7 mouse cellular contexts compared by ENCODE assay signal in the genomic region with DNA sequence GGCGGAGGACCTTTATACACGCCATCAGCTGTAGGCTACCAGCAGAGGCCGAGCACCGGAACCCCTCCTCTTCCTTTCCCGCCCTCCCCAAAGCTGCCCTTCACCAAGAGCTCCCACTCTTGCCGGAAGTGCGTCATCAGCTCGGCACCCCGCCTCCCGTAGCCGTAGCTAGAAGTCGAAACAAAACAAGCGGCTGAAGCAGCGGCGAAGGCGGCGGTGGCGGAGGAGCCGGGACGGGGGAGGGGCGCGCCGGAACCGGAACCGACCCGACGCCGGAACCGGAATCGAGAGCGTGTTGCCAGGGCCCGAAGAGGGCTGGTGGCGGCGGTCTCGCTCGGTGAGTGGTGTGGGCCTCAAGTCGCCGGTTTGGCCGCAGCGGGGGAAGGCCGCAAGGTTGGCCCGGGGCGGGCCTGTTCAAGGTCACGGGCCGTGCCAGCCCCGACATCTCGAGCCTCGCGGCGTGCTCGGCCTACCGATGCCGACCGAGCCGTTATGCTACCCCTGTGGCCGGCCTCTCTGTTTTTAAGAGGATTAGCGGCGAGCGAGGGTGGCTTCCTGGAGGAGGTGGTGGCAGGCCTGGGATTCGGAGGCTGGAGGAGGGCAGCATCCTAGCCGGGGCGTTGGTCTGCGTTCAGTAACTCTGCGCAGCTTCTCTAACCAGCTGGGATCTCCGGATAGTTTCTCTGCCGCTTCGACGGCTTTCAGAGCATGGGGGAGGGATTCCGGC. TPM values are rescaled to one million over a fixed set of nuclear protein-coding genes. Genes with fewer than 3 reads are reported as not detected.
DNase-seq lines count a peak whose midpoint lies in the region; ATAC-seq lines count a peak whose summit lies in the region.

TSS of gene Usp19 (plus strand) at position 44 of the 727 bp plus-strand sequence.

- H3K27ac ChIP-seq in embryonic facial prominence, embryonic 12.5 days: peak within 1 kb of the TSS; percentile 96
- peak within 1 kb of the TSS; percentile 92 for H3K27ac ChIP-seq in limb, embryonic 11.5 days (replicated peaks; ENCODE audit: low read depth, low read length)
- peak within 1 kb of the TSS; percentile 97 for H3K27ac ChIP-seq in midbrain, embryonic 14.5 days (replicated peaks; ENCODE audit: low read depth, low read length)

- WGBS in embryonic facial prominence, embryonic 12.5 days: under 1% methylated on average over 67 of the region's 69 CpGs
- under 1% methylated on average over 69 of the region's 69 CpGs for WGBS in limb, embryonic 11.5 days
- WGBS in midbrain, embryonic 14.5 days: under 1% methylated on average over 69 of the region's 69 CpGs

- H3K9me3 ChIP-seq in embryonic facial prominence, embryonic 12.5 days: no peaks in the 10 kb centered on the region
- H3K9me3 ChIP-seq in limb, embryonic 11.5 days (ENCODE audit: control insufficient read depth, low read length): no peaks in the 10 kb centered on the region
- no peaks in the 10 kb centered on the region for H3K9me3 ChIP-seq in midbrain, embryonic 14.5 days (ENCODE audit: control insufficient read depth, low read length)

- DNase-seq in adrenal gland, postnatal 25 days: peak; percentile 95
- peak; percentile 100 for DNase-seq in heart, adult 11 months
- peak; percentile 95 for DNase-seq in kidney, adult 18-20 months
- DNase-seq in limb, embryonic 11.5 days (ENCODE audit: low spot score): peak; percentile 97
- peak; percentile 99 for DNase-seq in midbrain, embryonic 14.5 days
- DNase-seq in spleen, adult 18-20 months: peak; percentile 88 to 92

- peak within 1 kb of the TSS; percentile 97 for H3K9ac ChIP-seq in embryonic facial prominence, embryonic 12.5 days
- peak within 1 kb of the TSS; percentile 82 for H3K9ac ChIP-seq in limb, embryonic 11.5 days (ENCODE audit: low read length)
- H3K9ac ChIP-seq in midbrain, embryonic 14.5 days (replicated peaks; ENCODE audit: low read length): peak within 1 kb of the TSS; percentile 95

- no peaks in the 10 kb centered on the region for H3K27me3 ChIP-seq in embryonic facial prominence, embryonic 12.5 days
- no peaks in the 10 kb centered on the region for H3K27me3 ChIP-seq in limb, embryonic 11.5 days (ENCODE audit: control insufficient read depth, insufficient read depth, low read length)
- H3K27me3 ChIP-seq in midbrain, embryonic 14.5 days (ENCODE audit: control insufficient read depth, insufficient read depth, low read length): no peaks in the 10 kb centered on the region

- peaks cover 80% of the 10 kb centered on the region for H3K36me3 ChIP-seq in embryonic facial prominence, embryonic 12.5 days
- H3K36me3 ChIP-seq in limb, embryonic 11.5 days (ENCODE audit: control insufficient read depth, insufficient read depth, low read length): peaks cover 36% of the 10 kb centered on the region
- peaks cover 39% of the 10 kb centered on the region for H3K36me3 ChIP-seq in midbrain, embryonic 14.5 days (ENCODE audit: control insufficient read depth, insufficient read depth, low read length)

- H3K4me2 ChIP-seq in embryonic facial prominence, embryonic 12.5 days (replicated peaks): peak within 1 kb of the TSS; percentile 93
- peak within 1 kb of the TSS; percentile 88 for H3K4me2 ChIP-seq in limb, embryonic 11.5 days (ENCODE audit: low read depth, severe bottlenecking)
- H3K4me2 ChIP-seq in midbrain, embryonic 14.5 days (ENCODE audit: low read length): peak within 1 kb of the TSS; percentile 94

- peaks cover 14% of the 10 kb centered on the region for H3K4me1 ChIP-seq in embryonic facial prominence, embryonic 12.5 days
- peaks cover 15% of the 10 kb centered on the region for H3K4me1 ChIP-seq in limb, embryonic 11.5 days (ENCODE audit: control insufficient read depth, insufficient read depth, low read length)
- H3K4me1 ChIP-seq in midbrain, embryonic 14.5 days (ENCODE audit: control insufficient read depth, insufficient read depth, low read length): peaks cover 18% of the 10 kb centered on the region

- H3K4me3 ChIP-seq in embryonic facial prominence, embryonic 12.5 days: peak within 1 kb of the TSS; percentile 95
- H3K4me3 ChIP-seq in limb, embryonic 11.5 days (ENCODE audit: low read depth, low read length): peak within 1 kb of the TSS; percentile 85
- H3K4me3 ChIP-seq in midbrain, embryonic 14.5 days (replicated peaks; ENCODE audit: low read depth, low read length): peak within 1 kb of the TSS; percentile 98

- peak; percentile 90 for ATAC-seq in embryonic facial prominence, embryonic 12.5 days (ENCODE audit: insufficient number of reproducible peaks, insufficient read depth, low FRiP score, low TSS enrichment)
- peak; percentile 90 for ATAC-seq in limb, embryonic 11.5 days (ENCODE audit: insufficient number of reproducible peaks, low FRiP score, low TSS enrichment, low read depth)
- peak; percentile 94 for ATAC-seq in midbrain, embryonic 14.5 days (ENCODE audit: low FRiP score, low TSS enrichment)

RNA-seq across cellular contexts. Expression of gene Usp19, which starts in this region (rescaled TPM):
- 292 and 314 TPM in 2 replicates for total RNA-seq in adrenal gland, postnatal 25 days (2021)
- polyA plus RNA-seq in embryonic facial prominence, embryonic 12.5 days (2016; fragmentation: Nextera tagmentation; extraction: Ambion mirVana): 99.0 and 102 TPM in 2 replicates
- 73.6 and 81.7 TPM in 2 replicates for polyA plus RNA-seq in limb, embryonic 11.5 days (2014; fragmentation: Nextera tagmentation; extraction: Ambion mirVana)
- polyA plus RNA-seq in midbrain, embryonic 14.5 days (2014; fragmentation: Nextera tagmentation; extraction: Ambion mirVana): 64.3 and 72.5 TPM in 2 replicates

Comparison
In these comparisons a context has a peak if more than half of its experiments do, and no peak if none do; other contexts are left out.
1. Peak in every context shown above with its lines: DNase-seq, ATAC-seq, H3K4me3 ChIP-seq and H3K27ac ChIP-seq.